Mouse (Mus musculus): Measurements from ENCODE around the gene Zfp385c. TPM values are rescaled to one million over a fixed set of nuclear protein-coding genes. Genes with fewer than 3 reads are reported as not detected.

The Zfp385c gene
- polyA plus RNA-seq, 1 experiment from 2014 or later = 0.34 TPM

DNA sequence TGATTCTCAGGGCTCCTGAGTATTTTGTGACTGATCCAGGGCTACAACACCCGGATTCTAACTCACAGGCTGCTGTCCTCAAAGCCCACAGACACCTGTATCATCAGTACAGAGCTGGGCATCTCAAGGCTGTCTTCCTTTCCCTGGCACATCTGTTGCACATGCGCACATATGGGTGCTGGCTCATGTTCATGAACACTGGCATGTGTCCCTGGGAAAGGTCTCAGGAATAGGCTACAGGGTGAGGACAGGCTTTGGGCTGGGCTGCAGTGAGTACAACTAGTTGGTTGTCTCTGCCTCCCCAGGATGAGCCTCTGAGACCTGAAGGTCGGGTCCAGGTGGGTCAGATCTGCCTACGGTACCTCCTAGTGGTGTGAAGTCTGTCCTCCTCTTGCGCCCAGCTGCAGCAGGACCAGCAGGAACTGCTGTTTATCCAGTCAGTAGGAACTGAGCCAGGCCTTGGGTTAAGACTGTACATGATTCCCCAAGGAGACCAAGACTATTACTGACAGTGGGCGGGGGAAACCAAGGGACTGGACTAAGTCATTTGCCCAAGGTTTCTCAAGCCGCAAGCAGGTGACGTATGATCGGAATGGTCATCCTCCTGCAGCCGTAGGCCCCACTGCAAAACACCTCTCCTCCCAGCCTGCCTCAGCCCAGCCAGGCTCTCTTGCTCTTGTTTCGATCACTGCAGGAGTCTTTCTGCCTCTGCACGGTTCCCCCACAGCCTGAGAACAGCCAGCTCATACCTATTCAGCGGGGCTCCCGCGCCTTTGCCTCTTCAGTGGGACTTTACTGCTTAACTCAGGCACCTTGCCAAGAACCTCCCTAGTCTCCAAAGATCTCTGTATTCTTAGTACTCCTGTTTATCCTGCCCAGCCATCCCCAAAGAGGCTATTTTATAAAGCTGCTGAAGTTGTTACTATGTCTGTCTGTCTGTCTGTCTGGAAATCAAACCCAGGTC, 48.4 kb downstream of the Zfp385c start:
- Histone ChIP-seq H3K4me3 (no peak overlapping the region), H3K9ac (replicated peaks) (no peak overlapping the region), H3K27ac (replicated peaks) (no peak overlapping the region), H3K9me3 (no peaks in the 10 kb centered on the region), H3K4me2 (replicated peaks) (no peak overlapping the region), H3K36me3 (no peaks in the 10 kb centered on the region), H3K4me1 (peaks cover 8% of the 10 kb centered on the region; the same call in 1 of the 2 replicates), H3K27me3 (peaks cover 27% of the 10 kb centered on the region)
- no peak for ATAC-seq (ENCODE audit: low FRiP score, low read depth)
- WGBS = 69% methylated on average over 15 of the region's 15 CpGs

DNA sequence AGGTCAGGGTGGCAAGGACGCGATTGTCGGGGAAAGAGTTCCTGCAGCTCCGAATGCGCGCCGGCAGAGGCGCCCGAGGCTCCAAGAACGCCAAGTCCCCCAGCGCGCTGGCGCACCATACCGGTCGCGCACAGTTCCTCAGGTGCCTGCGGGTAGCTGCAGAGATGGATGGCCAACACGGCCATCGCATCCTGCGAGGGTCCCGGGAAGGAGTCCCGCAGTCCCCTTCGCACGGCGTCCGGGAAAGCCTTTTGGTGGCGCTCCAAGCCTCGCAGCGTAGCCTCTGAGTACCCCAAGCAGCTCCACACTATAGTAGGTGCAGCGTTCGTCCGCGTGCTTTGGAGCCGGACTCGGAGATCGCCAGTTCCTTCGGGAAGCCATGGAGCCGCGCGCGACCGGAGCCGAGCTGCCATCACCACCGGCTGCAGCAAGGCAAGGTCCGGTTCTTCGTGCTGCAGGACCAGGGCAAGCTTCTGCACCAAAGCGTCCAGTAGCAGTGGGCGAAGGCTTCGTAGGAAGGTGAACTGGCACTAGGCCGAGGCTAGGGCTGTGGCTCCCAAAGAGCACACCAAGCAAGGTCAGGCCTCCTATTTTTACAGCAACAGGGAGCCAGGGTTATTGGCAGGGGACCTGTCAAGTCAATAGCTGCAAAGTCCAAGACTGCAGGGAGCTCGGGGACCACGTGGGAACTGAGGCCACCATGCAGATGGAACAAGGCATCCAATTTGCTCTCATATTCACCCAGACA, 51.9 kb downstream of the Zfp385c start:
- 7% methylated on average over 52 of the region's 52 CpGs for WGBS
- no peaks in the 10 kb centered on the region for H3K9me3 ChIP-seq
- H3K27ac ChIP-seq (replicated peaks) = no peak overlapping the region

DNA sequence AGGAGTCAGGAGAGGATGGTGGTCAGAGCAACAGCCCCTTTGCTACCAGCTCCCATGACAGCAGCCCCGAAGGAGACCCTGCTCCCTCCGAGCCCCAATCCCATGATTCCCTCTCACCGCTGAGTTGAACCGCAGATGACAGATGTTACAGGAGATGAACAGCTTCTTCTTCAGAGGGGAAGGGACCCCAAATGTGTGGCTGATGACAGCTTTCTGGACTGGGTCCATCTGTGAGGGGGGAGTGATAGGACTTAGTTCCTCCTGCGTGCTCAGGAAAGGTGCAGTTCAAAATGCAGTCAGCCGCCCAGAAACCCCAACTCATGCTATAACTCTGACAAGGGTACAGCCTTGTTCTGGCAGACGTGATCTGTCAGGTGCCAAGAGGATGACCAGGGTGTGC, 57.7 kb downstream of the Zfp385c start:
- WGBS = 75% methylated on average over 7 of the region's 7 CpGs
- no peak for ATAC-seq (ENCODE audit: low FRiP score, low read depth)
- H3K27me3 ChIP-seq = peaks cover 28% of the 10 kb centered on the region
- H3K4me2 ChIP-seq (replicated peaks) = no peak overlapping the region
- H3K9me3 ChIP-seq = no peaks in the 10 kb centered on the region
- H3K27ac ChIP-seq (replicated peaks) = no peak overlapping the region
- H3K9ac ChIP-seq (replicated peaks) = no peak overlapping the region
- no peak overlapping the region for H3K4me3 ChIP-seq
- no peaks in the 10 kb centered on the region for H3K36me3 ChIP-seq
- H3K4me1 ChIP-seq = no peaks in the 10 kb centered on the region

More for the DNA sequence above, 51.9 kb downstream of the Zfp385c start:
- Histone ChIP-seq H3K4me3 (peak overlapping the region; percentile 37), H3K4me2 (replicated peaks) (peak overlapping the region; percentile 72), H3K27me3 (peaks cover 34% of the 10 kb centered on the region), H3K36me3 (no peaks in the 10 kb centered on the region), H3K9ac (replicated peaks) (peak overlapping the region; percentile 37), H3K4me1 (peaks cover 8% of the 10 kb centered on the region; the same call in 1 of the 2 replicates)
- ATAC-seq (ENCODE audit: low FRiP score, low read depth) = no peak

DNA sequence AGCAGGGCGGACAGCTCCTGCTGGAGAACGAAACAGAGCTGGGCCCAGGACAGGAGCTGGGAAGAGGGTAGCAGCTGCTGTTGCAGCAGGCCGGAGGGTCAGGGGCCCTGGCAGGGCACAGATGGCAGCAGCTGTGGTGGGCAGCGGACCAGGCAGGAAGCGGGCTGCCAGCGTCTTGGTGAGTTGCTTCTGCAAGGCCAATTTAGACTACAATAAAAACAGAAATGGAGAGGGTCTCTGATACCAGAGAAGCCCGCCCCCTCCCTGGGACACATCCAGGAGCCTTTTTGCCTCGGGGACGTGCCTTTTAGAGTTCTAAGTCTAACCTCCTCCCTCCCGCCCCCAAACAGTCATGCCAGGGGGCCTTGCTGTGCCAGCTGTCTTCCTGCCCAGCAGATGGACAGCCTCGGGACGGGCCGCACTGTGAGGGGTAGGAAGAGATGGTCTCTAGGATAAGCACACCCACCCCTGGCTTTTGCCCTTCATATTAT, 63.3 kb downstream of the Zfp385c start:
- H3K36me3 ChIP-seq = peaks cover 30% of the 10 kb centered on the region
- no peak for ATAC-seq (ENCODE audit: low FRiP score, low read depth)
- peaks cover 15% of the 10 kb centered on the region for H3K4me1 ChIP-seq
- H3K27me3 ChIP-seq = peaks cover 10% of the 10 kb centered on the region; the same call in 1 of the 2 replicates
- H3K4me3 ChIP-seq = no peak overlapping the region
- H3K9me3 ChIP-seq = no peaks in the 10 kb centered on the region
- 61% methylated on average over 13 of the region's 13 CpGs for WGBS
- no peak overlapping the region for H3K9ac ChIP-seq (replicated peaks)
- 0 out of 2 replicates have a peak overlapping the region, but pooled peaks have one; percentile 39 for H3K27ac ChIP-seq (replicated peaks)
- H3K4me2 ChIP-seq (replicated peaks) = no peak overlapping the region

GRCm38 (mm10) chr11:100628056-100628455, 64.2 kb downstream of the Zfp385c start:
- peaks cover 23% of the 10 kb centered on the region for H3K4me1 ChIP-seq
- no peaks in the 10 kb centered on the region for H3K9me3 ChIP-seq
- 91% methylated on average over 5 of the region's 5 CpGs for WGBS
- ATAC-seq (ENCODE audit: low FRiP score, low read depth) = no peak
- H3K27ac ChIP-seq (replicated peaks) = no peak overlapping the region
- H3K36me3 ChIP-seq = peaks cover 30% of the 10 kb centered on the region
- no peak overlapping the region for H3K9ac ChIP-seq (replicated peaks)
- H3K27me3 ChIP-seq = 0 out of 2 replicates have a peak, but pooled peaks cover 6% of the 10 kb centered on the region
- no peak overlapping the region for H3K4me2 ChIP-seq (replicated peaks)
- H3K4me3 ChIP-seq = no peak overlapping the region

DNA sequence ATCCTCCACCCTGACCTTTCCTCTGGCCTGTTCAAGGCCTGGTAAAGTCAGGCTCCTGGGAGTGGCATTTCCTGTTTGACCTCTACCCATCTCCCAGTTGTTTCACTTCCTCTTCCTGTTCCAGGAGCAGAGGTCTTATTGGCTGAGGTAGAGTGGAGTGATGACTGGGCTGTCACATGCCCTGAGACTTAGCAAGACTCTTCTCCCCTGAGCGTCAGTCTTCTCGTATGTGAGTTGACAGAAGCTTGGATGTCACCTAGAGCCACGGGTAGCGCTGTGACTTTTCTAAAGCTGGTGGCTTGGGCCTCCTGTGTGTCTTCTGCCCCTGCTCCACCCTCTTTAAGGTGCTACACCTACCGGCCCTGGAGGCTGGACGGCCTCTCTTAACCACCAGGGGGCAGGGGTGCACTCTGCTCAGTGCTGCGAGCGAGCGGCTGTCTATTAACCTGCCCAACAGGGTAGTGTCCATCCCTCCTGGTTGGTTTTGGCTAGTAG, 65.5 kb downstream of the Zfp385c start:
- Histone ChIP-seq H3K9ac (replicated peaks) (no peak overlapping the region), H3K27me3 (0 out of 2 replicates have a peak, but pooled peaks cover 6% of the 10 kb centered on the region), H3K27ac (replicated peaks) (no peak overlapping the region), H3K4me3 (no peak overlapping the region), H3K9me3 (no peaks in the 10 kb centered on the region), H3K4me2 (replicated peaks) (no peak overlapping the region), H3K36me3 (peaks cover 30% of the 10 kb centered on the region), H3K4me1 (peaks cover 23% of the 10 kb centered on the region)
- 31% methylated on average over 9 of the region's 9 CpGs for WGBS
- no peak for ATAC-seq (ENCODE audit: low FRiP score, low read depth)

- Histone ChIP-seq H3K9ac (replicated peaks) (no peak overlapping the region), H3K4me2 (replicated peaks) (no peak overlapping the region), H3K27me3 (0 out of 2 replicates have a peak, but pooled peaks cover 6% of the 10 kb centered on the region), H3K27ac (replicated peaks) (no peak overlapping the region), H3K36me3 (peaks cover 30% of the 10 kb centered on the region), H3K4me1 (peaks cover 23% of the 10 kb centered on the region), H3K4me3 (no peak overlapping the region), H3K9me3 (no peaks in the 10 kb centered on the region)
- WGBS = 91% methylated on average over 23 of the region's 23 CpGs
- no peak for ATAC-seq (ENCODE audit: low FRiP score, low read depth)
Observed at GRCm38 (mm10) chr11:100625754-100626700, 66.2 kb downstream of the Zfp385c start.

GRCm38 (mm10) chr11:100623867-100624266, 68.4 kb downstream of the Zfp385c start:
- Histone ChIP-seq H3K9ac (replicated peaks) (peak overlapping the region; percentile 85; the same call in 1 of the 2 replicates), H3K27me3 (no peaks in the 10 kb centered on the region), H3K4me2 (replicated peaks) (peak overlapping the region; percentile 77), H3K9me3 (no peaks in the 10 kb centered on the region), H3K27ac (replicated peaks) (no peak overlapping the region), H3K36me3 (peaks cover 30% of the 10 kb centered on the region), H3K4me3 (peak overlapping the region; percentile 87), H3K4me1 (peaks cover 24% of the 10 kb centered on the region)
- no peak for ATAC-seq (ENCODE audit: low FRiP score, low read depth)
- WGBS = 65% methylated on average over 5 of the region's 5 CpGs

GRCm38 (mm10) chr11:100622714-100623113, 69.5 kb downstream of the Zfp385c start:
- Histone ChIP-seq H3K4me1 (peaks cover 29% of the 10 kb centered on the region), H3K27ac (replicated peaks) (peak overlapping the region; percentile 78), H3K9ac (replicated peaks) (peak overlapping the region; percentile 85), H3K9me3 (no peaks in the 10 kb centered on the region), H3K27me3 (no peaks in the 10 kb centered on the region), H3K4me3 (peak overlapping the region; percentile 87), H3K36me3 (peaks cover 30% of the 10 kb centered on the region), H3K4me2 (replicated peaks) (peak overlapping the region; percentile 77)
- 0% methylated on average over 24 of the region's 24 CpGs for WGBS
- ATAC-seq (ENCODE audit: low FRiP score, low read depth) = peak; percentile 32; the same call in 1 of the 2 replicates

GRCm38 (mm10) chr11:100619982-100620381, 72.3 kb downstream of the Zfp385c start, which contains the start of gene Dnajc7:
Dnajc7 (minus strand) TSS chr11:100620168.
- H3K4me3 ChIP-seq = peak within 1 kb of the TSS; percentile 73
- peak within 1 kb of the TSS; percentile 90 for H3K27ac ChIP-seq (replicated peaks)
- H3K9ac ChIP-seq (replicated peaks) = peak within 1 kb of the TSS; percentile 84
- 3% methylated on average over 11 of the region's 11 CpGs for WGBS
- no peak for ATAC-seq (ENCODE audit: low FRiP score, low read depth)
- no peaks in the 10 kb centered on the region for H3K9me3 ChIP-seq
- no peaks in the 10 kb centered on the region for H3K27me3 ChIP-seq
- H3K4me2 ChIP-seq (replicated peaks) = peak within 1 kb of the TSS; percentile 88
- H3K36me3 ChIP-seq = peaks cover 13% of the 10 kb centered on the region
- H3K4me1 ChIP-seq = peaks cover 33% of the 10 kb centered on the region
